Mouse (Mus musculus) myocyte (in vitro differentiated cells): Measurements from ENCODE around the gene Cdh5.

Source experiments
- E2F4 ChIP-seq: IDR thresholded peaks from one replicate; pipeline ENCODE4 v1.6.1; 2011; ENCODE audit warnings: mild to moderate bottlenecking, control low read depth, moderate library complexity; ENCODE audit not compliant: insufficient read depth
- MAX ChIP-seq: IDR thresholded peaks from one replicate; pipeline ENCODE4 v1.6.1; 2011; ENCODE audit warnings: low read depth, mild to moderate bottlenecking, control low read depth
- MYOG ChIP-seq, 3 experiments: IDR thresholded peaks; one replicate each; pipeline ENCODE4 v1.6.1; 2011; ENCODE audit warnings: control low read depth in 2 of 3, low read depth in 2 of 3, mild to moderate bottlenecking in 2 of 3; ENCODE audit not compliant: insufficient read length in 2 of 3, control insufficient read depth in 1 of 3, insufficient read depth in 1 of 3
- POLR2A ChIP-seq: IDR thresholded peaks from one replicate; pipeline ENCODE4 v1.6.1; 2011; ENCODE audit warnings: low read depth, mild to moderate bottlenecking, control low read depth, moderate library complexity; ENCODE audit not compliant: insufficient read length
- POLR2AphosphoS2 ChIP-seq: IDR thresholded peaks from one replicate; pipeline ENCODE4 v1.6.1; 2011; ENCODE audit warnings: low read depth, control low read depth; ENCODE audit not compliant: insufficient read length
- SRF ChIP-seq: IDR thresholded peaks from one replicate; pipeline ENCODE4 v1.6.1; 2011; ENCODE audit warnings: low read depth; ENCODE audit not compliant: control insufficient read depth, insufficient read length
- TCF12 ChIP-seq: IDR thresholded peaks from one replicate; pipeline ENCODE4 v1.6.1; 2011; ENCODE audit warnings: mild to moderate bottlenecking, control low read depth; ENCODE audit not compliant: poor library complexity, insufficient read depth, severe bottlenecking

- TF ChIP-seq POLR2A: no peak
- no peak for TF ChIP-seq SRF
- TF ChIP-seq POLR2AphosphoS2: no peak
- TF ChIP-seq TCF12: no peak
- TF ChIP-seq MAX: no peak
- TF ChIP-seq MYOG (IDR thresholded peaks at IDR 0.05; ENCODE audit: control insufficient read depth in 1 of 3, insufficient read depth in 1 of 3, insufficient read length in 2 of 3, low read depth in 2 of 3): no peak
- TF ChIP-seq E2F4: no peak
These were observed 8.1 kb upstream of the Cdh5 start for GRCm38 (mm10) chr8:104093336-104093735.
